In the genomic region with DNA sequence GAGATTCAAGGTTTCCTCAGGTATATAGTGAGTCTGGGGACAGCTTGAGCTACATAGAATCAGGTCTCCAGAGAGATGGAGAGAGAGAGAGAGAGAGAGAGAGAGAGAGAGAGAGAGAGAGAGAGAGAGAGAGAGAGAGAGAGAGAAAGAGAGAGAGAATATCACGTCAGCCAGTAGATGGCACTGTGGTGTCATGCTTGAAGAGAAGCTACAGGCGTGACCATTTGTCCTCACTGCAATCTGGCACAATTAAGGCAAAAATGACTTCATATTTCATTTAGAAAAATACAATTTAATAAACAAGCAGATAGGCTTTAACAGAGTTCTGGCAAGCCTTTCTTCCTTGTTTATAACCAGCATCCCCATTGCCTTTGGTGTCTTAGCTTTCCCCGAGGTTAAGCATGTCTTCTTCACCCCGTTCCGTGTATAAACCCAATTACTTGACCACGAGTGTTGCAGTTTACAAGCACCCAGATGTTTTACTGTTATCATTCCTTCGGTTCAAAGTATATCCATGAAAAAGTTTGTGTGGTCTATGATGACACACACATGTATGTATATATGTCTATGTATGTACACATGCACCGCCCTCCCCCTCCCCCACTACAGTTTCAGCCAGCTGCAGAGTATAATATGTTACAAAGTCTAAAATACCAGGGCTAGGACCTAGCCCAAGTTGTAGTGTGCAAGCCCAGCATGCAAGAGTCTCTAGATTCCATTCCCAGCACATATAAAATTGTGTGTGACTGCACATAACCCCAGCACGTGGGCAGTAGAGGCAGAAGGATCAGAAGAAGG, we compare ENCODE assay signal across 10 mouse cellular contexts. TPM values are rescaled to one million over a fixed set of nuclear protein-coding genes. Genes with fewer than 3 reads are reported as not detected.
A peak's percentile ranks its signal among the peaks of the same experiment; 100 is the strongest.
DNase-seq lines count a peak whose midpoint lies in the region; ATAC-seq and TF ChIP-seq lines count a peak whose summit lies in the region.
"Had no signal": no experiment of that assay in that cellular context is flagged by ENCODE, and none has a peak within 500 bp of the region (broad histone marks: within the 10 kb centered on the region; RNA-seq: fewer than 3 reads in every experiment).

No protein-coding gene starts in this region.

- no peak overlapping the region for H3K4me3 ChIP-seq in MEL (ENCODE audit: control insufficient read depth in 1 of 2, insufficient read depth in 1 of 2, low read depth in 2 of 2, low read length in 2 of 2)
- H3K4me3 ChIP-seq in lung, embryonic 15.5 days, result no peak overlapping the region
- H3K4me3 ChIP-seq: embryonic facial prominence, embryonic 13.5 days; megakaryocyte, embryonic 14.5 days had no signal

- ATAC-seq in lung, embryonic 15.5 days (ENCODE audit: borderline replicate concordance, extremely low read depth, low FRiP score, low TSS enrichment), result peak; percentile 58; the same call in 1 of the 2 replicates

- H3K4me2 ChIP-seq in lung, embryonic 15.5 days, result peak overlapping the region; percentile 40
- H3K4me2 ChIP-seq: embryonic facial prominence, embryonic 13.5 days had no signal

- no peak for TF ChIP-seq EP300 in MEL (IDR thresholded peaks at IDR 0.05; ENCODE audit: low read depth in 1 of 2, low read length in 2 of 2)

- 37% methylated on average over 9 of the region's 9 CpGs for WGBS in lung, embryonic 15.5 days

- H3K27ac ChIP-seq in MEL (ENCODE audit: control insufficient read depth, low read depth, low read length), result no peak overlapping the region
- no peak overlapping the region for H3K27ac ChIP-seq in lung, embryonic 15.5 days
- H3K27ac ChIP-seq: embryonic facial prominence, embryonic 13.5 days had no signal

- no peaks in the 10 kb centered on the region for H3K27me3 ChIP-seq in MEL (ENCODE audit: control insufficient read depth in 1 of 2, insufficient read depth in 2 of 2, low read length in 2 of 2)
- no peaks in the 10 kb centered on the region for H3K27me3 ChIP-seq in lung, embryonic 15.5 days
- H3K27me3 ChIP-seq: embryonic facial prominence, embryonic 13.5 days; megakaryocyte, embryonic 14.5 days had no signal

- no peak for TF ChIP-seq POLR2A in MEL (IDR thresholded peaks at IDR 0.05; ENCODE audit: control insufficient read depth in 1 of 2, insufficient read depth in 1 of 2, low read depth in 1 of 2, low read length in 2 of 2, poor library complexity in 1 of 2)

- no peaks in the 10 kb centered on the region for H3K9me3 ChIP-seq in MEL (replicated peaks; ENCODE audit: insufficient read depth, low read length)
- no peaks in the 10 kb centered on the region for H3K9me3 ChIP-seq in lung, embryonic 15.5 days
- H3K9me3 ChIP-seq: embryonic facial prominence, embryonic 13.5 days; megakaryocyte, embryonic 14.5 days had no signal

- TF ChIP-seq CTCF in MEL (IDR thresholded peaks at IDR 0.05 in 2 of 3, conservative IDR thresholded peaks at IDR 0.05 in 1 of 3; ENCODE audit: control insufficient read depth in 1 of 3, insufficient read depth in 1 of 3, low read depth in 2 of 3, low read length in 3 of 3, poor library complexity in 1 of 3, severe bottlenecking in 1 of 3), result peak; percentile 10 to 41 (median 16); a peak in 2 of 6 replicates

- no peaks in the 10 kb centered on the region for H3K4me1 ChIP-seq in MEL (ENCODE audit: control insufficient read depth in 1 of 2, insufficient read depth in 2 of 2, low read length in 2 of 2)
- H3K4me1 ChIP-seq in lung, embryonic 15.5 days, result 0 out of 2 replicates have a peak, but pooled peaks cover 8% of the 10 kb centered on the region
- H3K4me1 ChIP-seq: megakaryocyte, embryonic 14.5 days had no signal

- H3K79me2 ChIP-seq in MEL (ENCODE audit: control insufficient read depth, insufficient read depth, low read length, poor library complexity), result no peaks in the 10 kb centered on the region

- peak; percentile 15 for TF ChIP-seq RAD21 in MEL (IDR thresholded peaks at IDR 0.05; ENCODE audit: low read depth, low read length)

- H3K36me3 ChIP-seq in MEL (ENCODE audit: control insufficient read depth in 1 of 2, insufficient read depth in 2 of 2, low read length in 2 of 2), result no peaks in the 10 kb centered on the region
- H3K36me3 ChIP-seq in lung, embryonic 15.5 days, result no peaks in the 10 kb centered on the region
- H3K36me3 ChIP-seq: embryonic facial prominence, embryonic 13.5 days had no signal

- no peak overlapping the region for H3K9ac ChIP-seq in MEL (ENCODE audit: control insufficient read depth, low read depth, low read length, poor library complexity, severe bottlenecking)
- no peak overlapping the region for H3K9ac ChIP-seq in lung, embryonic 15.5 days
- H3K9ac ChIP-seq: embryonic facial prominence, embryonic 13.5 days had no signal

- peak; percentile 18 for DNase-seq in 3134 (ENCODE audit: extremely low read depth, insufficient read length, low spot score)
- peak; percentile 14 for DNase-seq in MEL (ENCODE audit: low read depth, low spot score)
- DNase-seq in cerebellum, postnatal 14 days, result peak; percentile 83 to 91
- peak; percentile 7 to 14 for DNase-seq in gastrocnemius, adult 8-10 months (ENCODE audit: low spot score in 2 of 2)
- DNase-seq in kidney, postnatal 10 days, result peak; percentile 85
- peak; percentile 74 to 81 for DNase-seq in right cerebral cortex, adult 2 months (ENCODE audit: low spot score in 2 of 2)
- no peak for DNase-seq in ovary, adult 18-20 months (ENCODE audit: low spot score)

TF ChIP-seq in MEL, 35 proteins besides CTCF, POLR2A, EP300 and RAD21:
- TF ChIP-seq ETS1 (IDR thresholded peaks at IDR 0.05; ENCODE audit: low read depth, low read length), result no peak
- TF ChIP-seq BHLHE40 (IDR thresholded peaks at IDR 0.05; ENCODE audit: borderline replicate concordance, low read depth, low read length), result no peak
- TF ChIP-seq MAFK (IDR thresholded peaks at IDR 0.05; ENCODE audit: borderline replicate concordance, low read depth, low read length), result no peak
- TF ChIP-seq ZMIZ1 (IDR thresholded peaks at IDR 0.05; ENCODE audit: low read depth, low read length), result no peak
- no peak for TF ChIP-seq ZKSCAN1 (IDR thresholded peaks at IDR 0.05; ENCODE audit: low read depth, low read length)
- TF ChIP-seq CHD2 (IDR thresholded peaks at IDR 0.05; ENCODE audit: low read length), result no peak
- no peak for TF ChIP-seq USF1 (IDR thresholded peaks at IDR 0.05; ENCODE audit: low read depth, low read length)
- no peak for TF ChIP-seq NRF1 (IDR thresholded peaks at IDR 0.05; ENCODE audit: insufficient read depth, low read depth, low read length, poor library complexity, severe bottlenecking)
- TF ChIP-seq GABPA (IDR thresholded peaks at IDR 0.05; ENCODE audit: low read depth, low read length), result no peak
- TF ChIP-seq SIN3A (IDR thresholded peaks at IDR 0.05; ENCODE audit: low read length), result no peak
- TF ChIP-seq MAX (IDR thresholded peaks at IDR 0.05; ENCODE audit: low read length), result no peak
- TF ChIP-seq GATA1 (IDR thresholded peaks at IDR 0.05; ENCODE audit: low read depth, low read length), result no peak
- TF ChIP-seq ELF1 (IDR thresholded peaks at IDR 0.05; ENCODE audit: low read depth, low read length), result no peak

RNA-seq across cellular contexts. Expression of a gene that starts 53.8 kb away (rescaled TPM):
- 3.2 and 4.2 TPM in 2 replicates for total RNA-seq in MEL (2012; rRNA removed)
- polyA plus RNA-seq in MEL (2012; ENCODE audit: insufficient read depth in 1 of 2, insufficient read length in 2 of 2, low read depth in 1 of 2, low replicate concordance in 2 of 2, missing spikeins in 1 of 2), result 1 to 10 TPM in 1 of 2 experiments, not detected in 1; 6.7 TPM
- 100 to 1,000 TPM in 1 of 4 experiments, 10 to 100 TPM in 3; 81.4 to 115 (median 89.6) TPM for total RNA-seq in gastrocnemius, adult 8-10 months (2022)
- 16.5 and 18.0 TPM in 2 replicates for polyA plus RNA-seq in lung, embryonic 15.5 days (2015; fragmentation: Nextera tagmentation; extraction: Ambion mirVana)

Comparison
In these comparisons a context has a peak if more than half of its experiments do, and no peak if none do; other contexts are left out.
1. RNA of a gene that starts 53.8 kb away (total RNA-seq): 81.4 to 115 TPM in gastrocnemius, adult 8-10 months; 3.2 to 4.2 TPM in MEL; every median in the first group is over 10 times any median in the second.